Mouse (Mus musculus): ENCODE results near the gene Snupn.

GRCm38 (mm10) chr9:56922746-56923145 is 27.9 kb upstream of the Snupn start:
- TF ChIP-seq POLR2A (IDR thresholded peaks at IDR 0.05; ENCODE audit: insufficient read depth, low read depth, low read length) = no peak
- no peak for TF ChIP-seq CTCF (IDR thresholded peaks at IDR 0.05)
- no peak for TF ChIP-seq EP300 (IDR thresholded peaks at IDR 0.05; ENCODE audit: insufficient read depth, low read depth, low read length)
